Mouse (Mus musculus) liver, adult (tissue): Measurements from ENCODE around the gene Mrpl52.

Source experiments
- GATA4 ChIP-seq: IDR thresholded peaks from 2 replicates; pipeline ENCODE4 v1.6.1; 2014; ENCODE audit warnings: mild to moderate bottlenecking, low read length; ENCODE audit not compliant: insufficient replicate concordance

Mrpl52 gene

DNA sequence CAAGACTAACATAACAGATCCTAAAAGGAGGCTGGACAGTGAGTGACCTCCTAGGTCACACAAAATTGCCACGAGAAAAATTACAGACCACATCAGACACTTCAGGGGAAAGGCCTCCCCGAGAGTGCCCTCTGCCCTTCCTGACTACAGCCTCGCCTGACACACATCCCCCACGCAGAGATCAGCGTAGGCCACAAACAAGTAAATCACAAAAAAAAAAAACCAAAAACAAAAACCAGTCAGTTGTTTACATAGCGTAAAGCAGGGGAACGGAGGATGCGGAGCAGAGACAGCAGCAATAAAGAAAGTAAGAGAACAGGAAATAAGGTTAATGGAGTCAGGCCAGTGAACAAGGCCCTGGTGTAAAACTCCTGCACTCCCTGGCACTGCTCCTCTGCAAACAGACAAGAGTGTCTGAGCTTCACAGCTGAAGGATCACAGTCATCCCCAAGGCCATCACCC, 27.8 kb upstream of the Mrpl52 start:
- no peak for TF ChIP-seq GATA4

DNA sequence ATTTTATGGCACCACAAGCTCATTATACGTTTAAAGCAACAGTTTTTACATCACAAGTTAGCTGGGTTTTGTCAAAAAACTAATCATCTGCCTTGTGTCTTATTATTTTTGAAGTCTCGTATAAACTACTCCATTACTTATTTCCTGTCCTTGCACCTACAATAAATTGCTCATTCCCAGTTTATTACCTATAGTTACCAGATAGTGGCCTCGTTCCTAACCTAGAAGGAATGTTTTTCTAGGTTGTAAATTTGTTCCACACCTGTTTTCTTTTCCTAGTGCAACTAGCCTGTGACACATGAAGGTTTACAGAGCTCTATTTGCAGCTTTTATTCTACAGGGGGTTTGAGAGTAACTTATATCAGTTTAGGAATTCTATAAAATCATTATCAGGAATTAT, 25.0 kb upstream of the Mrpl52 start:
- TF ChIP-seq GATA4, result no peak

DNA sequence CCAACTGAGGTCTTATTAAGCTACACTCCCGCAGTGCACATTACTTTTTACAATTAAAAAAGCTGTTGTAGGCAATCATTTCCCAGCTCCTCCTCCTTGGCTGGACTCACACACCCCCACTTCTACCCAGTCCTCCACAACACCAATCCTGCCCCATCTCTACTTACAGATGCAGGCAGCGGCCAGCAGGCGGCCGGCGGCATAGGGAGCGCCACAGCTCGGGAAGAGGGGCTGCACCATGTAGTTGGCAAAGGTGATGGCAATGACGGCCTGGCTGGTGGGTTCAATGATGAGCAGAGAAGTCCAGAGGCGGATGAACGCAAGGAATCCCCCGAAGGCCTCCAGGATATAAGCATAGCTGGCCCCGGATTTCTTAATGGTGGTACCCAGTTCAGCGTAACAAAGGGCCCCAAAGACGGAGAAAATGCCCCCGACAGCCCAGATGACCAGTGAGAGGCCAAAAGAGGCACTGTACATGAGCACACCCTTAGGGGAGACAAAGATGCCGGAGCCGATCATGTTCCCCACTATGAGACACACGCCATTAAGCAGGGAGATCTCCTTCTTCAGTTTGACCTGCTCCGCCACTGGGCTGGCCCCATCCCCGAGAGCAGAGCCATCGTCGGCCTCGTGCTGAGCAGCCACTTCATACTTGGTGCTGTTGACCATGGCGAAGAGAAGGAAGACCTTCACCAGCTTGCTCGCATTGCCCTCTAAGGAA, 18.2 kb upstream of the Mrpl52 start:
- no peak for TF ChIP-seq GATA4

DNA sequence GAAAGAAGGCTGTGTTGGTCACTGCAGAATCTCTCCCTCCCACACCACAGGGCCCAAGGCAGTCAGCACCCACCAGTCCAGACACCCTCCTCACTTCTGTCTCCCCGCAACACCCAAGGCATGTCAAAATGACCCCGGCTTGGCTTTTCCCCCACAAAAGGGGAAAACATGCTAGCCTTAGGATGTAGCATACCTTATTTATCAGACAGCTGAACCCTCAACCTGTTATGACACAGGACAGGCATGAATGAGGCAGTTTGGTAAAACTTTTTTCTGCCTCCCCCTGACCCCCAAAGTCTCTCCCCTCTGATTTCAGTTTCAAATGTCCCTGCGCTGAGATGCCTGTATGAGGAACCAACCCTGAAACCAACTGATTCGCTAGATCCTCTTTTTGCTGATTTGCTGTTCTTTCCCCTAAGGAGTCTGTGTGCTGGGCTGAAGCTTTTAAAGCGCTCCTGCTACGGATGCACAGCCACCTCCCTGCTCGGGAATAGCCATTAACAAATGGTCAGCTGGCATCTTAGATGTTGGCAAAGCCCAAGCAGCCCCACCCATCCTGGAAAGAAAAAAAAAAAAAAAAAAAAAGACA, 17.6 kb upstream of the Mrpl52 start:
- no peak for TF ChIP-seq GATA4

DNA sequence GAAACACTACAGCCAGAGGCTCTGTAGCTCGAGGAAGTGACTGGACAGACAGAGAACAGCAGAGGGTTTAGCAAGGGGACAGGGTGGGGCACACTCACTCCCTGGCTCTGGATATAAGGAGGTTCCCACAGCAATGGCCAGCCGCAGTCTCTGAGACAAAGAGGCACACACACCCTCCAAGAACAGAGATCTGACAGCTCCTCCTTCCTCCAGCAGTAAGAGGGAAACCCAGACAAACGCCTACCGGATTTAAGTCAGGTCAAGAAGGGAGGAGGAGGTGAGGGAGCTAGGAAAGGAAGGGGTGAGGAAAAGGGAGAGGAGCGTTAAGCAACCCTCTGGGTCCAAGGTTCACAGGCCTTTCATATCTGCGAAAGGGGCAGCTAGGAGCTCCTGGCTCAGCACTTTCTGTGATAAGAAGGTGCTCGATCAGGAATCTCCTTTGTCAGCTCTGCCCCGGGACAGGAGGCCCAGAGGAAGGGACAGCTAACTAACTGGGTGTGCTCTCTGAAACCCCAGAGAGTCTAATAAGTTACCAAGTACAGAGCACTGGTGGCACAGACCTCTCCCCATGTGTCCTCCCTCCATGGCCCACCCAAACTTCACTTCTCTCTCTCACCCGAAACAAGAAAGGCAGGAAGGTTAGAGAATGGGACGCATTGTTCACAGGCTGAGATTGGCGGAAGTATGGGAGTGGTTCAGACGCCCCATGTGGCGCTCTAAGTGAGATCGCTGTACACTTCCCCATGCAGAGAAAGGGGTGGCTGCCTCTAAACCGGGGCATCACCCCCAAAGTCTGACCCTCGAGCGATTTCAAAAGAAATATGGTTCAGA, 16.5 kb upstream of the Mrpl52 start:
- TF ChIP-seq GATA4, result peak; percentile 87; the same call in 1 of the 2 replicates

DNA sequence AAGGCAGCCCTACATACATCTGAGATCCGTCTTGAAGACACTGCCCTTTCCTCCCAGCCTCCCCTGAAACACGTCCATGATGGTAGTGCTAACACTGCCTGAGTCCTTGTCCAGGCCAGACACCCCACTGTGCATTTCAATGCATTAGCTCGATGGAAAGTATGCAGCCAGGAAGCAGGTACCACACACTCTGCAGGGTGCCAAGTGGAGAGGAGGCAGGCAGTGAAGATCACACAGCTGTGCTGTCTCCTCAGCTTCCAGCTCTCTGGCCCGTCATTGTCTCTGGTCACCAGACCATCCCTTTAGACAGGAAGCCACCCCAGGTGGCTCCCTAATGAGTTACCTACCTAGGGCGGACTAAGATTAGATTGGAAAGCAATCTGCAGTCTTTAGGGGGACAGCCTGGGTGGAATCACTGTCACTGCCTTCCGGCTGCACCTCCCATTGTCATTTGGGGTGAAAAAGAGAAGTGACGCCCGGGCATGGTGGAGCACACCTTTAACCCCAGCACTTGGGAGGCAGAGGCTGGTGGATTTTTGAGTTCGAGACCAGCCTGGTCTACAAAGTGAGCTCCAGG, 14.6 kb upstream of the Mrpl52 start:
- no peak for TF ChIP-seq GATA4

DNA sequence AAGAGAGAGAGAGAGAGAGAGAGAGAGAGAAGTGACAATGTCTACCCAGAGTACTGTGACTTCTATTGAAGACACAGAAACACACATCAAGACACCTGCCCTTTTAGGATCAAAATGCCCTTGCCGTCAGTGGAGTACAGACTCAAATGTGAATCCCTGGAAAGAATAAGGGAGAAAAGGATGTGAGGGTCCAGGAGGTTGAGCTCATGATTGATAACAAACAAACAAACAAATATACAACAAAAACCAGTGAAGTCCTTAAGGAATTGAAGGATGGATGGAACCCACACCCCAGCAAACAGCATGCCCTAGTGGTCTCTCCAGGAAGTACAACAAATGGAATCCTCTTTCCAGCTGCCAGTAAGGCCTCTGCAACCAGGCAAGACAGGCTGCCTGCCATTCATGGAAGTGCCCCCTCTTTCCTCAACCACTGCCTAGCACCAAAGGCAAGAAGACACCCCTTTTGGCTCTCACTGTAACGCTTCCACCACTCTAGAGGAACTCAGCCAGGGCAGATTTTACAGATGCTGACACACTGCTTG, 14.0 kb upstream of the Mrpl52 start:
- TF ChIP-seq GATA4, result no peak

DNA sequence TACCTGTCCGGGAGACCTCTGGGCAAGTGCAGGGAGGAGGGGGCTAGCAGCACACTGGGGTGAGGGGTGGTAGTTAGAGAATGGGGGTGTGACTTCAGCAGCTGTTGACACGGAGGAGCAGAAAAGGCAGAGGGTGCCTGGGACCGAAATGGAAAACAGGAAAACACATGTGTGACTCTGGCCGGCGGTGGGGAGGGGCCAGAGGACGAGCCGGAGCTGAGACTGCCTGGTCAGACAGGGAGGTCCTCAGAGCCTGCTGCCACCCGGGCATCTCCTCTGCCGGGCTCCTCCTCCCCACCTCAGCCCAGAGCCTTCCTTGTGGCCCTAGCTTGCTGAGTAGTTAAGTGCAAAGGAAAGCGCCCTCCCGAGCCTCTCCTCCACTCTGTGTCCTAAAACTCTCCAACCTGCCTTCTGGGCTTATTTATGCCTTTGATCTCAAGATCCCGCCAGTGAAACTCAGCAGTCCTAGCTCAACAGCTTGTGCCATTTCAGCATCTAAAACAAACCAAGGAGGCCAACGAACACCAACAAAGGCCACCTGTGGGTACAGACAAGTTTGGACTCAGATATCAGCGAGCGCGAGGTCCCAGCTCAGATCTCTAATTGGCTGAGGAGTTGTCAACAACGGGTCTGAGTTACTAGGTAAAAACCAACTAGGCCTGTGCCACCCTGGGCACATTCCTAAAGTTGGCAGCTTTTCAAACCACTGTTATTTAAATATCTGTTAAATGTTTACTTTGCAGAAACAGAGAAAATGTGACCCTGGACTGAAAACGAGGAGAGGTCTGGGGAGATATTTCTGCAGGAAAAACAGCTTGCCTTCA, 12.6 kb upstream of the Mrpl52 start:
- no peak for TF ChIP-seq GATA4

DNA sequence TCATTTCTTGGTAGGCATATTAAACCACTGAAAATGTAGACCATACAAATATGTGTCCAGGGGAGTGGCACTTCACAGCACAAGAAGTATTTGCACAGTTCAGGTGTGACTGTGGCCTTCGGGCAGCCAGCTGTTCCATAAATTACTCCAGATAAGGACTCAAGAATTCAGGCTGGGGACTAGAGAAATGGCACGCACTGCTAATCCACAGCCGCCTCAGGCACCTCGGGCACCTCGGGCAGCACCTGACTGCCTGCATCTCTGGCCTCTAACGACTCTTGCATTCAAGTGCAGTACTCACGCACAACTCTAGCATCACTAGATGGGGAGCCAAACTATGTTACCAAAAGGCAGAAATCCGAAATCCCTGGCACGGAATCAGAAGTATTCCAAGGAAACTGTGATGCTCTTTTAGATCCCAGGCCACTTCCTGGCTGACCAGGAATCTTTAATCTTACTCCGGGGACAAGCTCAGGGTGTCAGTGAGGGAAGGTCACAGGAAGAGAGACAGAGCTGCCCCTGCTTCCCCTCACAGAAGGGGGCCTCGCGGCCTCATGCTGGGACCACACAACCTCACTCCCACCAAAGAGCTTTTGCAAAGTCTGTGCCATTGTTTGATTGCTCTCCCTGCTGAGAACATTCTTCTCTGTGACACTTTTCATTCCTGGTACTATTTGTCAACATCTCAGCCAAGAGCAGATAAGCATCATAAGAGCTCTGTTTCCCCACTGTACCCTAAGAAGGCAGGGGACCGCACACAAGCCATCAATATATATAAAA, 11.3 kb upstream of the Mrpl52 start:
- no peak for TF ChIP-seq GATA4

DNA sequence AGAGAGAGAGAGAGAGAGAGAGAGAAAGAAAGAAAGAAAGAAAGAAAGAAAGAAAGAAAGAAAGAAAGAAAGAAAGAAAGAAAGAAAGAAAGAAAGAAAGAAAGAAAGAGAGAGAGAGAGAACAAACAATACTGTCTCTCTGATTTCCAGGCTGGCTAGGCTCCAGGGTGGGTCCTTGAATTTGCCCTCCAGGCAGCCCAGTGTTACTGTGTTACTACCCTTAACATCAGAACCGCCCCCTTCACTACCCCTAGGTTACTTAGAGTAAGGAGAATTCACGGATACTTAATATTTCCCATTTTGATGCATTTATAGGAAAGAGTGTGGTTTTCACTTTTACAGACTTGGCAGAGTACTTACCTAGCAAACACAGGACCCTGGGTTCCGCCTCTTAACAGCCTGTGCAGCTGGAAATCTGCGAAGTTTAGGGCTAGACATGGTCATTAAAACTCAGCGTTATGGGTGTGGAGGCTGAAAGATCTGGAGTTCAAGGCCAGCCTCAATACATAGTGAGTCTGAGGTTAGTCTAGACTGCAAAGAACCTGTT, 10.4 kb upstream of the Mrpl52 start:
- TF ChIP-seq GATA4, result no peak

DNA sequence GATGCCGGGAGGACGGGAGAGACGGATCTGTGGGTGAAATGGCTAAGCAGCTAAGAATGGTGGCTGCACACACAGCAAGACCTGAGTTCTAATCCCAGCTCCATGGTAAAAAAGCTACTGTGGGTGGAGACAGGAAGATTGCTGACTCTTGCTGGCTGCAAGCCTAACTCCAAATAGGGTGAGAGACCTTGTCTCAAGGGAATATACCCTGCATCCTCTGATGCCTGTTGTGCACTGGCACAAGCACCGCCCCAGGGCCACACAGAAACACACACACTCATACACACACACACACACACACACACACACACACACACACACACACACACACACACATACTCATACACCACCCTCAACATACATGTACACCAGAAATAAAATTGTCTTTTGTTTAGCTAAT, 9.9 kb upstream of the Mrpl52 start:
- no peak for TF ChIP-seq GATA4

DNA sequence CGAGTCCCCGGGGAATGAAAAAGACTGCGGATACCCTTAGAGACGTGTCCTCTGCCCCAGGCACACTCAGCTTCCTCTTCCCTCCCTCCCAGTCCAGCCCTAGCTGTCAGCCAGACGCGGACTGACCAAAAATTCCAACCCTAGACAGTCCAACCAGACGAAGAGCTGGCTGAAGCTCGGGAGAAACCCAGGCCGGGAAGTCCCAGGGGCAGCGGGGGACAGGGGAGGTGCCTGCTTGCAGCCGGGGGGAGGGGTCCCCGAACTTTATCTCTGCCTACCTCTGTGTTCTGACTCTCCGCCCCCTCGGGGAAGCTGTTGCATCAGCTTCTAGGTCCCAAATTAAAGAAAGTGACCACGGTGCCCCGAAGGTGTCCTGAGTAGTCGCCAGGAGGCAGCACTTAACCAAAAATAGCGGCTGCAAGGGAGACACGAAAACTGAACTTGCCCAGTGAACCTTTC, 9.1 kb upstream of the Mrpl52 start, which contains the start of gene Slc7a7:
Gene Slc7a7 (minus strand): TSS at position 158 of the 459 bp plus-strand sequence.
- TF ChIP-seq GATA4, result no peak

DNA sequence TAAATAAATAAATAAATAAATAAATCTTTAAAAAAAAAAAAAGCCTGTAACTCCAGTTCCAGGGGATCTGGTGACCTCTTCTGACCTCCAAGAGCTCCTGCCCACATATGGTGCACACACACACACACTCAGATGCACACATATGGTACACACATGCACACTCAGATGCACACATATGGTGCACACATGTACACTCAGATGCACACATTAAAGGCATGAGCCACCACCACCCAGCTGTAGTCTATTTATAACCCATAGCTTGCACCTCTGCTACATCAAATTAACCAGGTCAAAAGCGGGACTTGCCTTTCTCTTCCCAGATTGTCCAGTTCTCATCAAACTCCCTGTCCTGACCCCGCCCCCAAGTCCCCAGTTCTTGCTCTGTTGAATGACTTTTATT, 5.7 kb upstream of the Mrpl52 start:
- TF ChIP-seq GATA4, result no peak
